Mouse (Mus musculus): Measurements from ENCODE around the gene Stip1. TPM values are rescaled to one million over a fixed set of nuclear protein-coding genes. Genes with fewer than 3 reads are reported as not detected.
"Not testable (repeated sequence)": the region's sequence is repeated elsewhere in the genome, so short reads cannot be mapped to it uniquely, and the experiment has no call there.

Gene Stip1
- total RNA-seq, 4 experiments from 2014 or later, result 96.7 to 125 (median 109) TPM

DNA sequence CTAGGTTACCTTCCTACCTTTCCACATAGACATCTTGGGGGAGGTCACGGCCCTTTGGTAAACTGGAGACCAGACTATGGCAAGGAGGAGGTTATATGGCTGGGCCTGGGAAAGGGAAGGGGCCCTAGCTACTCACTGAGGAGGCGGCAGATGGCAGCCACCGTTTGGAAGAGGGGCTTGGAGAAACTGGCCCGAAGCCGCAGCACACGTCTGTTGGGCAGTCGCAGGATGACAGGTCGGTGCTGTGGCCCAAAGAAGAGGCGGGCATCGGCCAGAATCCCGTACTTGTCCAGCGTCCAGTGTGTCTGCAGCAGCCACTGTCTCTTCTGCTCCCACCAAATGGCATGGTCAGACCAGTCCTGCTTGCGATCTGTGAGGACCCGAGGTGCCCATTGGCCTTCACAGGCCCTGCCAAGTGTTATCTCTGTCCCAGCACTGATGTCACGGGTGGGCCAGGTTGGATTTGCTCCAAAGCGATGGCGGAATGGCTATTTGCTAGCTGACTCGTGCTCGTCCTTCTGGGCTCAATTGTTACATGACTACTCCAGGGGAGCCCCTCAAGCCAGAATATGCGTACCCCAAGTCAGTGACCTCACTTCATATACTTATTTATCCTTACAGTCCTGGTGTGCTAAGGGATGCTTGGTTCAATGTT is 25.2 kb downstream of the Stip1 start:
- no peak for DNase-seq (ENCODE audit: low spot score)

GRCm38 (mm10) chr19:7013984-7014383 is 25.8 kb downstream of the Stip1 start:
- DNase-seq (ENCODE audit: low spot score), result no peak

DNA sequence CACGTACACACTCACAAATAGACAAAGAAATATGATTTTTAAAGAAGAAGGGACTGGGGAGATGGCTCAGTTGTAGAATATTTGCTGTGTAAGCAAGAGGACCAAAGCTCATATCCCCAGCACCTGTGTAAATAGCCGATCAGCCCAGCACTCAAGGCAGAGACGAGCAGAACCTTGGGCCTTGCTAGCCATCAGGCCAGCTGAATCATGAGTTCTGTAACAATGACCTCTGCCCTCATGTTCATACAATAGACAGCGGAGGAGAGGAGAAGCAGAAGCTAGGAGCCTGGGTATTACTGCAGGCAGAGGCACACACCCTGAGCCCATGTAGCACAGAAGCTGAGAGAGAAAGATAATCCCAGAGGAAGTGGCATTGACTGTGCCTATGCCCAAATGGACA is 27.3 kb downstream of the Stip1 start:
- DNase-seq (ENCODE audit: low spot score), result no peak

- no peak for DNase-seq (ENCODE audit: low spot score)
These were observed 32.7 kb downstream of the Stip1 start for GRCm38 (mm10) chr19:7006892-7007593.

GRCm38 (mm10) chr19:6999360-7000063 is 40.3 kb downstream of the Stip1 start:
- DNase-seq (ENCODE audit: low spot score), result no peak

GRCm38 (mm10) chr19:6997721-6998290 is 42.0 kb downstream of the Stip1 start:
- no peak for DNase-seq (ENCODE audit: low spot score)

DNA sequence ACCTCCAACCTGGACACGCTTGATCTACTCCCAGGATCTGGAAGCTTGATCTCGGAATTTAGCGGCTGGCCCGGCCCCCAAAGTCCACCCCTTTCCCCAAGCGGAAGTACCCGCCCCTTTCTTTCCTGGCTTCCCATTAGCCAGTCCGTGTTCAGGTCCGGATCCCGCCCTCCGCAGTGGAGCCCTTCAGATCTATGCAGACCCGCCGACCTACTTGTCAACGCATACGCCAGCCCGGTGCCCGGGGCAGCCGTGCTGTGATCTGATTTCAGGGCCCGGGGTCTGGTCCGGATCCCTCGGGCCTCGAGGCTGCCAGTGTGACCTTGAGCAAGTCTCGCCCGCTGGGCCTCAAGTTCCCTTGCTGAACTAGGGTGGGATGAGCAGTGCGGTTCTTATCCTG is 43.8 kb downstream of the Stip1 start, which contains the start of the genes Nudt22 and Trpt1:
TSS of gene Nudt22 (minus strand) at position 112 of the 400 bp plus-strand sequence.
TSS of gene Trpt1 (plus strand) at position 126 of the 400 bp plus-strand sequence.
- peak; percentile 93 for DNase-seq (ENCODE audit: low spot score)

DNA sequence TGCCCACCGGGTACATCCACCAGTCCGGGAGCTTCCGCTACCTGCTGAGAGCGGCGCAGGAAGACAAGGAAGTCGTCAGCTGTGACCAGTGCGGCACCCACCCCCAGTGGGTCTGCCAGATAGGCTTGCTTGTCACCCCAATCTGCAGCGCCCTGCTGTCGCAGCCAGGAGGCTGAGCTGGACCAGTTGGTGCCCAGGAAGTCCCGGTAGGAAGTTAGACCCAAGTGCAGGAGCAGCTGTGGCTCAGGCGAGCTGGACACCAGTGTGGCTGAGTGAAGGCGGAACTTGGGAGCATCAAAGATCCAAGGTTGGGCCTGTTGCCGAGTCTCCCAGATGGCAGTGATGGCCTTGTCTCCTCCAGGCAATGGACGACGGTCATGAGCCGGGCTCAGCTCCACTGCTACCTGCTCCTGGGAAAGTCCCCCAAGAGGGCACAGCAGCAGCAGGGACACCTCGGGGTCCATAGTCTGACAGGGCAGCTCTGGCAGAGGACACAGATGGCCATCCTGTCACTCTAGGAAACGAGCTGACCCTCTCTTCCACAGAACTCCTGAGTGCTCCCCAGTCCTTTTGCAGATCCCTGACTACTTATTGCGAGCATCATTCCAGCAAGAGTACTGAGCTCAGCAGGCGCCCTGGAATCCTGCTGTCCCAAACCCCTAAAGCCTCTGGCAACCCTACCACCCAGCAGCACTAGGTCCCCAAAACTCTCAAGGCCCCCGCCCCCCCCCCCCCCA is 44.3 kb downstream of the Stip1 start:
- no peak for DNase-seq (ENCODE audit: low spot score)

GRCm38 (mm10) chr19:6994489-6994888 is 45.3 kb downstream of the Stip1 start:
- no peak for DNase-seq (ENCODE audit: low spot score)

DNA sequence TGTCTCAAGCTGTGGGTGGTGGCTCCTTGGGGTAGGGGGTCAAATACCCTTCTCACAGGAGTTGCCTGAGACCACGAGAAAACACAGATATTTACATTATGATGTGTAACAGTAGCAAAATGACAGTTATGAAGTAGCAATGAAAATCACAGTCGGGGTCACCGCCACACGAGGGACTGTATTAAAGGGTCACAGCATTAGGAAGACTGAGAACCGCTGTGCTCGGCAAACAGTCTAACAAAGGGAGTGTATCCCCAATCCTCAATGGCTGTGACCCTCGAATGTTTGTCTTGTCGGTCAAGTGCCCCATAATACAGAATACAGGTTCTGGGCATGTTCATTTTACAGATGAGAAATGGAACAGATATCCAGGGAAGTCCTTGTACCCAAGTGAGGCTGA is 45.8 kb downstream of the Stip1 start:
- DNase-seq (ENCODE audit: low spot score), result no peak

DNA sequence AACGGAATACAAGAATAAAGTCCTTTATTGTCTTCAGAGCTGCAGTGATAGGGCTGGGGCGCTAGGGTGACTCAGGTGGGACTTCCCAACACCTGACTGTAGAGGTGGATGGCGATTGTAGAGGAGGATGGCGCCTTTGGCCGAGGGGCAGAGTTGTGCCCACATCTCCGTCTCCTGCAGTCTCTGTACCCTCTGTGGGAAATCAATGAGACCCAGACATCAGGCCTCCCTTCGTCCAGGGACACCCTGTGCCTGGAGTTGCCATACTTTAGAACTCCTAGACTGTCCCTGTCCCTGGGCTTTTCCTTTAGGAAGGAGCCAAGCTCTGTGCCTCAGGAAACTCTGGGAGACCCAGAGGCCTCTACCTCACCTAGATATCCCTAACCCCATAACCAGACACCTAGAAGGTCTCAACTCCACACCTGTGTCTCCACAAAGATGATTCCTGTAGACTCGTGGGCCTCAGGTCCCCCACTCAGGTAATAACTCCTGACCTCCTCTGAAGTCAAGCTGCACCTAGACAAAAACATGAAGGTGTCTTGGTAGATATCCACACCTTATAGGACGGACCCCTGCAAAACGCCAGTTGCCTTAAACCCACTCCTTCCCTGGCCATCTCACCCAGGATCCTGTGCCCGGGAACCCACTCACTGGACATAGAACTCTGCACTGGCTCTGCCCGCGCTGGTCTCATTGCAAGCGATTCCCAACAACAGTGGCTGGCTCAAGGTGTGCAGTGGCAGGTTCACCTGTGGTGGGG is 46.6 kb downstream of the Stip1 start:
- no peak for DNase-seq (ENCODE audit: low spot score)

DNA sequence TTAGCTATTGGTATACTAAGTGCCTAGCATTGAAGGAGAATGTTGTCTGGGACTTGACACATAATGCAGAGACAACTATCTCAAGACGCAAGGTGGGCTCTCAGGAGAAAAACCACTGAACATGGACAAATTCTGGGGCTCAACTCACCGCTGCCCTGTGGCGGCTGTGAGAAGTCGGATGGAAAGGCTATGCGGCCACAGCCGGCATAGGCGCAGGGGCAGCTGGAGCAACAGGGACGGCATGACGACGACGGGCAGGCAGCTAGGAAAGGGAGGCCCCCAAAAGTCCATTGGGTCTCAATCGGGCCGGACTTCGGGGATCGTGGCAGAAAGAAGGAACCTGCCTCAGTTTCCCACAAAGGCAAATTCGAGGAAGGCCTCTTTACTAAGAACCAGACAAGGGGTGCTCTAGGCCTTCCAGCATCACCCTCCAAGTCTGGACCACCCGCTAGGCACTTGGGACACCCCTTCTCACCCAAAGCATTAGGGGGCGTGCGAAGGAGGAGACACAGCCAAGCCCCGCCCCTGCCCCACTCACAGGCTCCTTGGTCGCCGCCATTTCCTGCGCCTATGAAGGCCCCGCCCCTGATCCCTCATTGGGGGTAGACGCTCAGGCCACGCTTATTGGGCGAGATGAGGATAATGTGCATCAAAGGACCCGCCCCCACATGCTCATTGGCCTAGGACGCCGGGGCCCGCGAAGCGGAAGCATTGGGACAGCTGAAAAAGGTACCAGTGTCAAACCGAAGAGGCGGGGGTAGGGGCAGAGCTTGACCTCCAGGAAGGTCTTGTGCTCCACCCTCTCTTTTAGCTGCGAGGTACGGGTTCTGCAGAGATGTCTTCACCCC is 47.5 kb downstream of the Stip1 start, which contains the start of gene Dnajc4:
TSS of gene Dnajc4 (minus strand) at position 562 of the 848 bp plus-strand sequence.
- DNase-seq (ENCODE audit: low spot score), result peak; percentile 97

- not testable (repeated sequence) for DNase-seq (ENCODE audit: low spot score)
These were observed 48.6 kb downstream of the Stip1 start for GRCm38 (mm10) chr19:6991166-6991565.

DNA sequence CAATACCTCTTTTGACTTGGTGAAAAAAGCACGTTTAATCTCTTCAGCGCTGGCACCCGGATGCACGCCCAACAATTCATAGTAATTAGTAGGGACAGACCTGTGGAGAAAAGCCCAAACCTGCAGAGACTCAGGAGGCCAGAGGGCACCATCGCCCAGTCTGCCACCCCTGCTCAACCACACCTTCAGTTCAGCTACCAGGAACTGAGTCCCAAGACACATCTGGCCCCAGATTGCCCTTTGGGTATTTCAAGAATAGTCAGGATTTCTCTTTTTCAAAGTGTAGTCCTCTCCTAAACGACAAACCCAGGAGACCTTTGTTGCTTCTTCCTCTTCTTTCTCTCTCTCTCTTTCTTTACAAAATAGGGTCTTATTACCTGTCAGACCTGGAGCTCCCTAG is 49.1 kb downstream of the Stip1 start:
- DNase-seq (ENCODE audit: low spot score), result no peak

GRCm38 (mm10) chr19:6989251-6989650 is 50.5 kb downstream of the Stip1 start:
- no peak for DNase-seq (ENCODE audit: low spot score)

GRCm38 (mm10) chr19:6987904-6988285 is 51.9 kb downstream of the Stip1 start:
- no peak for DNase-seq (ENCODE audit: low spot score)

DNA sequence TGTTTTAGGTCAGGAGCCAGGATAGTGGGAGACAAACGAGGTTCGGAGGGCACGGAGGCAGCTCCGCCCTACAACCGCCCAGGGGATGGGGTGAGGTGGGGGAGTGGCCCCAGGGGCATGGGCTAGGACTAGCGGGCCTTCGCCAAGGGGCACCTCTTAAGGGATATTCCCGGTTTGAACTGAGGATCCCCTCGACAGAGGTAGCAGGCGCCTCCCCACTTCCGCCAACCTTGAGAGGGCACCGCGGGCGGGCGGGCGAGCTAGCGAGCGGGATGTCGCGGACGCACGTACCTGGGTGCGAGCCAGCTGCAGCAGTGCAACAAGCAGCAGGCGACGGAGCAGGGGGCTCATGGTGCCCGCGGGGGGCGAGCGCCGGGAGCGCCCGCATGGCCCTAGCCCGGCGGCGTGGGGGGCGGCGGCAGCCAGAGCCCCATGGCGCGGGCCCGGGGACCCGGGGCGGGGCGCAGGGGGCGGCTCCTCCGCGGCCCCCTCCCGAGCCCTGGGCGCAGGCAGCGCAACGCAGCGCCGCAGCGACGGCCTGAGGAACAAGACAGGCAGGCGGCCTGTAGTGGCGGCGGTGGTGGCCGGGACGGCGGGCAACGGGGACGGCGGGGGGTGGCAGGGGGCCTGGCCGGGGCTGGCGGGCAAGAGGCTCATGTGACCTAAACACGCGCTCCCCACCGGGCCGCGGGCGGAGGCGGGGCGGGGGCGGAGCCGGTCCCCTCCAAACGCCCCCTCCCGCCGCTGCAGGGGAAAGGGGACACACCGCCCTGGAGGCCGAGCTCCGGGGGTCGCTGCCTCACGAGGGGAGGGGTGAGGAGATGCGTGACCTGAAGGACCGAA is 52.5 kb downstream of the Stip1 start, which contains the start of gene Vegfb:
TSS of gene Vegfb (minus strand) at position 591 of the 843 bp plus-strand sequence.
- no peak for DNase-seq (ENCODE audit: low spot score)

DNA sequence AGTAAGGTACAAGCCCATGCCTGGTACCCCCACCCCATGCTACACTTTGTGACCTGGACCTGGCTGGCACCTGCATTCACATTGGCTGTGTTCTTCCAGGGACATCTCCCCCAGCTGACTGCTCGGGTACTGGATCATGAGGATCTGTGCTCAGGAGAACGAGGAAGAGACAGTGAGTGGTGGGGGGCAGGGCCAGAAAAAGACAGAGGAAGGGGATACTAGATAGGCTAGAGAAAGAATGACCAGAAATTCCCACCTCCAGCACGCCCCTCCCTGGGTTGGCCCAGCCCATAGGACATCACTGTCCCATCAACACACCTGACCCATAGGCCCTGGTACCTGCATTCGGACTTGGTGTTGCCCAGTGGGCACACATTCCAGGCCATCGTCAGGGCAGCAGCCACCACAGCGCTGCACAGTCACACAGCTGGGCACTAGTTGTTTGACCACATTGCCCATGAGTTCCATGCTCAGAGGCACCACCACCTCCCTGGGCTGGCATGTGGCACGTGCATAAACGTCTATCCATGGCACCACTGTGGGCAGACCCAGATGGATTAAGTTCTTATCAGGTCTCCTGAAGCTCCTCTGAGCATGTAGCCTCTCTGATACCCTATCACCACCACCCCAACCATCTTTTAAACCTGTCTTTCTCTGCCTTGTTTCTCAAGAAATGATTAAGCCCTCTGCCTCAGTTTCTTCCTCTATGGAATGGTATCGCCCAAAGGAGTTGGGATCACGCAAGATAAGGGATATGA is 53.6 kb downstream of the Stip1 start:
- no peak for DNase-seq (ENCODE audit: low spot score)

All from heart, adult 8-10 months (tissue).